22 mouse cellular contexts compared by ENCODE assay signal in genomic region chr19:60055121-60055874, GRCm38 (mm10).
A peak's percentile ranks its signal among the peaks of the same experiment; 100 is the strongest.
DNase-seq lines count a peak whose midpoint lies in the region; ATAC-seq and TF ChIP-seq lines count a peak whose summit lies in the region.
"Had no signal": no experiment of that assay in that cellular context is flagged by ENCODE, and none has a peak within 500 bp of the region (broad histone marks: within the 10 kb centered on the region; RNA-seq: fewer than 3 reads in every experiment).

No protein-coding gene starts in this region.

- H3K79me2 ChIP-seq in heart, adult 2 months (replicated peaks; ENCODE audit: control insufficient read depth, insufficient read depth, low read length): no peaks in the 10 kb centered on the region

- H3K9ac ChIP-seq in hindbrain, embryonic 11.5 days (ENCODE audit: low read depth, low read length): no peak overlapping the region
- no peak overlapping the region for H3K9ac ChIP-seq in hindbrain, embryonic 12.5 days
- H3K9ac ChIP-seq in forebrain, embryonic 16.5 days (replicated peaks; ENCODE audit: low read depth, low read length): no peak overlapping the region
- no peak overlapping the region for H3K9ac ChIP-seq in heart, adult 2 months (ENCODE audit: low read depth, low read length)
- H3K9ac ChIP-seq: limb, embryonic 13.5 days; liver, embryonic 12.5 days had no signal

- no peak for ATAC-seq in hindbrain, embryonic 11.5 days (ENCODE audit: low FRiP score)
- ATAC-seq in hindbrain, embryonic 12.5 days (ENCODE audit: low FRiP score): no peak
- ATAC-seq in forebrain, embryonic 16.5 days: peak; percentile 81
- ATAC-seq: inflammation-experienced regulatory T-cells, adult 6 months; liver, embryonic 12.5 days had no signal

- no peaks in the 10 kb centered on the region for H3K36me3 ChIP-seq in hindbrain, embryonic 11.5 days (ENCODE audit: control insufficient read depth, insufficient read depth, low read length)
- H3K36me3 ChIP-seq in hindbrain, embryonic 12.5 days: no peaks in the 10 kb centered on the region
- H3K36me3 ChIP-seq in forebrain, embryonic 16.5 days (ENCODE audit: control insufficient read depth, insufficient read depth): no peaks in the 10 kb centered on the region
- H3K36me3 ChIP-seq in heart, adult 2 months (ENCODE audit: control insufficient read depth, insufficient read depth, low read length): no peaks in the 10 kb centered on the region
- H3K36me3 ChIP-seq: heart, embryonic 10.5 days; limb, embryonic 13.5 days; liver, embryonic 12.5 days had no signal

- no peak for TF ChIP-seq POLR2A in heart, adult 2 months (IDR thresholded peaks at IDR 0.05; ENCODE audit: insufficient read depth, low read depth, low read length)

- intact Hi-C loops in heart, adult 2 months (cut with DNase I): no loop called here

- no peak overlapping the region for H3K4me3 ChIP-seq in hindbrain, embryonic 11.5 days (ENCODE audit: low read depth, low read length)
- no peak overlapping the region for H3K4me3 ChIP-seq in hindbrain, embryonic 12.5 days
- no peak overlapping the region for H3K4me3 ChIP-seq in forebrain, embryonic 16.5 days (replicated peaks; ENCODE audit: low read length)
- no peak overlapping the region for H3K4me3 ChIP-seq in heart, adult 2 months
- H3K4me3 ChIP-seq: heart, embryonic 10.5 days; layer of hippocampus, adult 2 months; limb, embryonic 13.5 days; liver, embryonic 12.5 days had no signal

- WGBS in hindbrain, embryonic 11.5 days: 81% methylated on average over 4 of the region's 4 CpGs
- 75% methylated on average over 4 of the region's 4 CpGs for WGBS in hindbrain, embryonic 12.5 days
- 19% methylated on average over 4 of the region's 4 CpGs for WGBS in forebrain, embryonic 16.5 days
- WGBS in heart, adult 2 months: 77% methylated on average over 4 of the region's 4 CpGs

- no peak overlapping the region for H3K4me2 ChIP-seq in hindbrain, embryonic 11.5 days (replicated peaks; ENCODE audit: low read depth, low read length)
- no peak overlapping the region for H3K4me2 ChIP-seq in hindbrain, embryonic 12.5 days (replicated peaks)
- H3K4me2 ChIP-seq in forebrain, embryonic 16.5 days (ENCODE audit: low read length): no peak overlapping the region
- H3K4me2 ChIP-seq: limb, embryonic 13.5 days; liver, embryonic 12.5 days; midbrain, embryonic 11.5 days had no signal

- TF ChIP-seq EP300 in heart, adult 2 months (IDR thresholded peaks at IDR 0.05; ENCODE audit: insufficient read depth, low read depth, low read length): no peak

- peak; percentile 19 for DNase-seq in hindbrain, embryonic 11.5 days (ENCODE audit: low spot score)
- peak; percentile 75 for DNase-seq in embryo, embryonic 10 days (ENCODE audit: low spot score)
- DNase-seq in mesoderm, embryonic 11.5 days (ENCODE audit: low read depth, low spot score): peak; percentile 44
- DNase-seq in urinary bladder, postnatal 36 days (ENCODE audit: low spot score in 2 of 2): no peak
- DNase-seq in spleen, postnatal 14 days (ENCODE audit: low spot score in 2 of 2): no peak
- no peak for DNase-seq in heart, adult 2 months
- DNase-seq: adrenal gland, postnatal 25 days; B cell, adult 2 months; cerebellum, adult 9-11 months; kidney, adult 18-20 months; lung, adult 18-20 months; lung, postnatal 10 days had no signal

- H3K27me3 ChIP-seq in hindbrain, embryonic 11.5 days (ENCODE audit: control insufficient read depth, insufficient read depth, low read length): no peaks in the 10 kb centered on the region
- no peaks in the 10 kb centered on the region for H3K27me3 ChIP-seq in hindbrain, embryonic 12.5 days
- H3K27me3 ChIP-seq in forebrain, embryonic 16.5 days (replicated peaks; ENCODE audit: control insufficient read depth, insufficient read depth, low read length): peaks cover 12% of the 10 kb centered on the region
- no peaks in the 10 kb centered on the region for H3K27me3 ChIP-seq in heart, adult 2 months (ENCODE audit: control insufficient read depth, insufficient read depth, low read length)
- H3K27me3 ChIP-seq: CH12.LX; limb, embryonic 13.5 days; liver, embryonic 12.5 days had no signal

- no peaks in the 10 kb centered on the region for H3K4me1 ChIP-seq in hindbrain, embryonic 11.5 days (replicated peaks; ENCODE audit: control insufficient read depth, insufficient read depth, low read length)
- H3K4me1 ChIP-seq in hindbrain, embryonic 12.5 days: 0 out of 2 replicates have a peak, but pooled peaks cover 3% of the 10 kb centered on the region
- H3K4me1 ChIP-seq in forebrain, embryonic 16.5 days (replicated peaks; ENCODE audit: control insufficient read depth, insufficient read depth, low read length): peaks cover 8% of the 10 kb centered on the region
- H3K4me1 ChIP-seq in heart, adult 2 months (ENCODE audit: control insufficient read depth, insufficient read depth, low read length): no peaks in the 10 kb centered on the region
- H3K4me1 ChIP-seq: heart, embryonic 10.5 days; liver, embryonic 12.5 days had no signal

- TF ChIP-seq CTCF in heart, adult 2 months (IDR thresholded peaks at IDR 0.05): no peak

- H3K27ac ChIP-seq in hindbrain, embryonic 11.5 days (ENCODE audit: low read depth, low read length): no peak overlapping the region
- no peak overlapping the region for H3K27ac ChIP-seq in hindbrain, embryonic 12.5 days
- no peak overlapping the region for H3K27ac ChIP-seq in forebrain, embryonic 16.5 days (ENCODE audit: low read length)
- no peak overlapping the region for H3K27ac ChIP-seq in heart, adult 2 months
- H3K27ac ChIP-seq: heart, embryonic 10.5 days; kidney, postnatal 0 days; layer of hippocampus, adult 2 months; limb, embryonic 13.5 days; liver, embryonic 12.5 days had no signal

- no peaks in the 10 kb centered on the region for H3K9me3 ChIP-seq in hindbrain, embryonic 11.5 days (ENCODE audit: control insufficient read depth, low read length)
- H3K9me3 ChIP-seq in hindbrain, embryonic 12.5 days (replicated peaks): no peaks in the 10 kb centered on the region
- no peaks in the 10 kb centered on the region for H3K9me3 ChIP-seq in forebrain, embryonic 16.5 days (ENCODE audit: control insufficient read depth, low read length)
- H3K9me3 ChIP-seq: heart, embryonic 10.5 days; limb, embryonic 13.5 days; liver, embryonic 12.5 days had no signal

Comparison
In these comparisons a context has a peak if more than half of its experiments do, and no peak if none do; other contexts are left out.
1. DNase-seq: peak in hindbrain, embryonic 11.5 days (single experiment), embryo, embryonic 10 days (single experiment) and mesoderm, embryonic 11.5 days (single experiment); none in urinary bladder, postnatal 36 days (0 of 2), spleen, postnatal 14 days (0 of 2) and heart, adult 2 months (0 of 2).